Mouse (Mus musculus): ENCODE results near the gene Timp1. TPM values are rescaled to one million over a fixed set of nuclear protein-coding genes. Genes with fewer than 3 reads are reported as not detected.

Timp1 gene
- not detected in 2 replicates for polyA plus RNA-seq (2012)

GRCm38 (mm10) chrX:20869962-20870513, at the start of gene Timp1:
Timp1 (plus strand) TSS chrX:20870166.
- H3K4me3 ChIP-seq (replicated peaks): no peak within 1 kb of the TSS

DNA sequence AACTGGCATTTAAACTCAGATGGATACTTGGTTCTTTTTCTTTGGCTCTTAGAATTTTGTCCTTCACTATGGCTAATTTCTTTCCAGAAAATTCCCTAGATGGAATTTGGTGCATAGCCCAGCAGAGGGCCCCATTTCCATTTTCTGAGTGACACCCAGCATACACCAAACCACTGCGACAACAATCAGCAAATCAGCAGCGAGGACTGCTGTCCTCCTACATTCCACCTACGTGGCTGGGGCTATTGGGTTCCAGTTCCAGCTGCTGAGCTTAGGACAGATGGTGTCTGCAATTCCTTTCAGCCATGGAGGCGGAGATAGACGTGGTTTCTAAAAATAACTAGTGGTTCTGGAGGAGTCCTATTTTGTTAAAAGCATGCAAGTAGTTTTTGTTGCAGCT, 41.0 kb upstream of the Timp1 start:
- Histone ChIP-seq H3K9me3 (ENCODE audit: control insufficient read depth, low read length) (no peaks in the 10 kb centered on the region), H3K27me3 (ENCODE audit: control insufficient read depth) (no peaks in the 10 kb centered on the region), H3K4me1 (ENCODE audit: control insufficient read depth) (no peaks in the 10 kb centered on the region), H3K36me3 (ENCODE audit: control insufficient read depth) (no peaks in the 10 kb centered on the region), H3K4me3 (replicated peaks) (no peak overlapping the region)
- no peak for TF ChIP-seq GATA1 (IDR thresholded peaks at IDR 0.05; ENCODE audit: low read length)
- TF ChIP-seq TAL1 (IDR thresholded peaks at IDR 0.05; ENCODE audit: low read length): no peak

More at GRCm38 (mm10) chrX:20869962-20870513, at the start of gene Timp1:
- Histone ChIP-seq H3K9me3 (ENCODE audit: control insufficient read depth, low read length) (no peaks in the 10 kb centered on the region), H3K4me1 (ENCODE audit: control insufficient read depth) (no peaks in the 10 kb centered on the region), H3K36me3 (ENCODE audit: control insufficient read depth) (no peaks in the 10 kb centered on the region), H3K27me3 (ENCODE audit: control insufficient read depth) (peaks cover 15% of the 10 kb centered on the region)
- no peak for TF ChIP-seq TAL1 (IDR thresholded peaks at IDR 0.05; ENCODE audit: low read length)
- no peak for TF ChIP-seq GATA1 (IDR thresholded peaks at IDR 0.05; ENCODE audit: low read length)

DNA sequence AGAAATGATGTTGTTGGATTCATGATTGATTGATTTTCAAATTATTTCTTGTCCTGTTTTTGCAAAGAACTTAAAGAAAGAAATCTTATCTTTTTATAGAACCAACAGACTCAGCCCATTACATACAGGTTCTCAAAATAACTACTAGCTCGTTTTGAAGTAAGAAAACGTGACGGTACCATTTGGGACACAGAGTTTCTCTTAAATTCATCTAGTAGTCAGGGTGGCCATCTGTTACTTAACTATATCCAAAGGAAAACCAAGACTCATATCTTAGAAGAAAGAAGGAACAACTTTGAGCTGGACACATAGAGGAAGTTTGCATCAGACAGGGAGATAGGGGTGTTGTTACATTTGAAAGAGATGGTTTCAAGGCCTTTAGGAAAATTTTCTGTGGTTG, 22.7 kb upstream of the Timp1 start:
- Histone ChIP-seq H3K4me3 (replicated peaks) (no peak overlapping the region), H3K4me1 (ENCODE audit: control insufficient read depth) (peaks cover 21% of the 10 kb centered on the region), H3K27me3 (ENCODE audit: control insufficient read depth) (no peaks in the 10 kb centered on the region), H3K9me3 (ENCODE audit: control insufficient read depth, low read length) (no peaks in the 10 kb centered on the region; the same call in 1 of the 2 replicates), H3K36me3 (ENCODE audit: control insufficient read depth) (peaks cover 24% of the 10 kb centered on the region)
- TF ChIP-seq TAL1 (IDR thresholded peaks at IDR 0.05; ENCODE audit: low read length): no peak
- TF ChIP-seq GATA1 (IDR thresholded peaks at IDR 0.05; ENCODE audit: low read length): no peak

DNA sequence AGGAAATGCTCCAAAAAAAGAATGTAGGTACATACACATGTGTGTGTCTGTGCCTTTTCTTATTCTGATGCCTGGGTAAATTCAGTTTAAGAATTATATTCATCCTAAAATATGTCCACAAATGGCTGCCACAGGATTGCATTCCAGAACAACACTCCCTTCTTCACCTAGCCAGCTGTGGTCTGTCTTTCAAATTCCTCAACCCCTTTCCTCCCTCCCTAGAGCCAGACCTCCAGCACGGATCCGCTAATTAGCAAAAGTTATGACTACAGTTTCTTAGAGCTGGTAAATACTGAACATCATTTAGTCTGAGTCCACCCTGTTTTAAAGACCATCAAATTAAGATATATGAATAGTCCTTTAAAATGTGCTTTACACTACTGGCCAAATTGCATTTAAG, 22.1 kb upstream of the Timp1 start:
- TF ChIP-seq GATA1 (IDR thresholded peaks at IDR 0.05; ENCODE audit: low read length) (no peak), TAL1 (IDR thresholded peaks at IDR 0.05; ENCODE audit: low read length) (no peak)
- peak overlapping the region; percentile 86 for H3K4me3 ChIP-seq (replicated peaks)

DNA sequence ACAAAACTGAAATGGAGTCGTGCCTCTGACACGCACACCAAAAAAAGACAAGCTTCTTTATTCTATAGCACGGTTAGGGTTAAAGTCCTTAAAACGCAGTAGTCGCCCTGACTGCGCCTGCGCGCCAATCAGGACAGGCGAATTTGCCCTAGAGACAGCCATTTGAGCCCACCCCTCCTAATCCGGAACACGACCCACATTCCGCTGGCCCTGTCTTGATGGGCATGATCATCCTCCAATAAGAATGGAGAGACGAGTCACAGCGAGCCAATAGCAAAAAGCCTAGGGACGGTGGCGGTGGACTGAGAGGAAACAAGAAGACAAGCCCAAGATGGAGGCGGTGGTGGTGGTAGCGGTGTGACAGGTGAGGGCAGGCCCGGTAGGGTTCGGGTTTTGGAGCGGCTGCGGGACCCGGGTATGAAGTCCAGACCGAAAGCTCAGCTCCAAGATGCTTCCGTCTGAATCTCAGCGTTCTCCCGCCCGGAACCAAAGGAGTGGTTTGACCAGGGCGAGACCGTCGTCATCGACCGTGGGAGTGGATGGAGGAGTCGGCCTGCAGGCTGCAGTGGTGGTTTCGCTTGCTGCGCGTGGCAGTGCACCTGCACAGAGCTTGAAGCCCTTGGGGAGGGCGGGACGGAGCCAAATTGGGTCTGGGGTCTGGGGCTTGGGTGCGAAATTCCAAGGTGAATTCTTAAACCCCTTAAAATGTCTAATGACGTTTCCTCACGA, 21.5 kb upstream of the Timp1 start:
- Histone ChIP-seq H3K4me3 (replicated peaks) (peak overlapping the region; percentile 86), H3K9me3 (ENCODE audit: control insufficient read depth, low read length) (no peaks in the 10 kb centered on the region; the same call in 1 of the 2 replicates), H3K27me3 (ENCODE audit: control insufficient read depth) (no peaks in the 10 kb centered on the region), H3K36me3 (ENCODE audit: control insufficient read depth) (peaks cover 31% of the 10 kb centered on the region), H3K4me1 (ENCODE audit: control insufficient read depth) (peaks cover 21% of the 10 kb centered on the region)
- TF ChIP-seq GATA1 (IDR thresholded peaks at IDR 0.05; ENCODE audit: low read length): no peak

More for the DNA sequence above, 22.1 kb upstream of the Timp1 start:
- no peaks in the 10 kb centered on the region; the same call in 1 of the 2 replicates for H3K9me3 ChIP-seq (ENCODE audit: control insufficient read depth, low read length)
- H3K27me3 ChIP-seq (ENCODE audit: control insufficient read depth): no peaks in the 10 kb centered on the region
- peaks cover 21% of the 10 kb centered on the region for H3K4me1 ChIP-seq (ENCODE audit: control insufficient read depth)
- peaks cover 25% of the 10 kb centered on the region for H3K36me3 ChIP-seq (ENCODE audit: control insufficient read depth)

DNA sequence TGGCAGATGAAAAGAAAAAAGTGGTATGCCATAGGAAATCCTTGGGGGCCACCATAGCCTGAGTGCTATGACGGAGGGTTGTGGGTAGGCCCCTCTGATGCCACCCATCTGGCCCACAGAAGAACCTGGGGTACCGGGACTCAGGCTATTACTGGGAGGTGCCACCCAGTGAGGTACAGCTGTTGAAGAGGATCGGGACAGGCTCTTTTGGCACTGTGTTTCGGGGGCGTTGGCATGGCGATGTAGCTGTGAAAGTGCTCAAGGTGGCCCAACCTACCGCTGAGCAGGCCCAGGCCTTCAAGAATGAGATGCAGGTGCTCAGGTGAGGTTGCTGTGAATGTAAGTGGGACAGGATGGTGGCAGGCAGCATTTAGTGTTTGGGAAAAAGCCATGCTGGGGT, 16.2 kb upstream of the Timp1 start:
- peaks cover 70% of the 10 kb centered on the region for H3K36me3 ChIP-seq (ENCODE audit: control insufficient read depth)
- TF ChIP-seq GATA1 (IDR thresholded peaks at IDR 0.05; ENCODE audit: low read length) (no peak), TAL1 (IDR thresholded peaks at IDR 0.05; ENCODE audit: low read length) (no peak)
- peaks cover 15% of the 10 kb centered on the region for H3K4me1 ChIP-seq (ENCODE audit: control insufficient read depth)
- H3K9me3 ChIP-seq (ENCODE audit: control insufficient read depth, low read length): 0 out of 2 replicates have a peak, but pooled peaks cover 2% of the 10 kb centered on the region
- H3K27me3 ChIP-seq (ENCODE audit: control insufficient read depth): no peaks in the 10 kb centered on the region
- H3K4me3 ChIP-seq (replicated peaks): no peak overlapping the region

DNA sequence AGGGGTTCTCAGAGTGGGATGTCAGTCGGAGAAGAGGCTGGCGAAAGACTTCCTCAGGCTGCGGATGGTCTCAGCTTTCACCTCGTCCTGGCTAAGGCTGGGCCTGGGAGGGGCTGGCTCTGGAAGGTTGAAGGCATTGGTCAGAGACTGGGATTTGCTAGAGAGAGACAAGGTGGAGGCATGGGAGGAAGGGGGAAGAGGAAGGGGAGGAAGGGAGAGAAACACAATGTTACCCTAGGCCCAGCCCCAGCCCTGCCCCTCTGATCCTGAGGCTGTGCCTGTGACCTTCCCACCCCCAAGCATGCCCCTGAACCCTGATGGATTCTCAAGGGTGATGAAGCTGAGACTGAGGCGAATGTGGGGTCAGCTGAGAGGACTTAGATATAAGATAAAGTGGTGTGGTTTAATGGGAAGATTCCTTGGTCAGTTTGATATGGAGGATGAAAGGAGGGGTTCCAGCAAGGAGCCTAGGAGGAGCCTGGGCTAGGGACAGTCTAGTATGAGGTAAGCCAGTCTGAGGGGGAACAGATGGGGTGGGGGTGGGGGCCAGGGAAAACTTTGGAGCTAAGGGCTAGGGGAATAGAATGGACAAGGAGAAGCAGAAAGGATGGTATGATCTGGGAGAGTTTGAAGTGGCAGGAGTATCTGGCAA, 8.4 kb upstream of the Timp1 start:
- H3K4me1 ChIP-seq (ENCODE audit: control insufficient read depth): no peaks in the 10 kb centered on the region; the same call in 1 of the 2 replicates
- H3K9me3 ChIP-seq (ENCODE audit: control insufficient read depth, low read length): 0 out of 2 replicates have a peak, but pooled peaks cover 2% of the 10 kb centered on the region
- H3K4me3 ChIP-seq (replicated peaks): no peak overlapping the region
- no peaks in the 10 kb centered on the region for H3K27me3 ChIP-seq (ENCODE audit: control insufficient read depth)
- no peak for TF ChIP-seq GATA1 (IDR thresholded peaks at IDR 0.05; ENCODE audit: low read length)
- TF ChIP-seq TAL1 (IDR thresholded peaks at IDR 0.05; ENCODE audit: low read length): no peak
- H3K36me3 ChIP-seq (ENCODE audit: control insufficient read depth): peaks cover 24% of the 10 kb centered on the region

DNA sequence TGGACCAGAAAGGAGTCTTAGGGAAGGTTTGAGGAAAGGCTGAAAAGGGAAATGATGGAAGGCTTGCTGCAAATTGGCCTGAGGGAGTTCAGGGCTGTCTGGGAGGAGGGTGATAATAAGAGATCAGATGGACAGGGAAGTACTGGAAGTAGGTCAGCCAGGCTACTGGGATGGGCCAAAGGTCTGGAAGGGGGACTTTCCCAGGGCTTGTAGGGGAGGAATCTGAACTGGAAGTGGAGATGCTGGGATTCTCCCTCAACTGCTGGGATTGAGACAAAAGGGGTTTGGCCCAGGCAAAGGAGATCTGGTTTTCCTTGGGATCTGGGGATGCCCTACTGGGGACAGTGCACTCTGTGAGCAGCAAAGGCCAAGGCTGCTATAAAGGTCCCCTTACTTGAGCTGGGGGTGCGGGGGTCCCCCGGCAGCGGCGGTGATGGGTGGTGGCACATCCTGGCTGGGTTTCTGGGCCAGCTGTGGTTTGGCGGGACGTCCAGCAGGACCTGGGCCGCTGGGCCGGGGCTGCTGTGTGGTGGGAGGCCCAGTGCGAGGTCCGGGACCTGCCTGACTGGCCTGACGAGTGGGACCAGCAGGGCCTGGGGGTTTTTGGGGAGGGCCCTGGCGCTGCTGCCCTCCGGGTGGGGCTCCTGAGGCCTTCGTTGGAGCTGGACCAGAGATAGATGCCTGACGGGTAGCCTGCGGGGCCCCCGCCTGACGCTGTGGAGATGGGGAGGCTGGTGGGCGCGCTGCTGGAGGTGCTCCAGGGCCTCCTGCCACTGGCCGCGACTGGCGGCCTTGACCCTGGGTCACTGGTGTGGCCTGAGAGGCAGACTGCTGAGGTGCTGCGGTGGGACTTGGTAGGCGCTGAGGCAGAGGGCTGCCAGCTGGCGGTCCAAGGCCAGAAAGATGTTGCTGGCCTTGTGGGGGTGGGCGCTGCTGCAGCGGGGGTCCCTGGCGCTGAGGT, 7.6 kb upstream of the Timp1 start:
- TF ChIP-seq TAL1 (IDR thresholded peaks at IDR 0.05; ENCODE audit: low read length) (no peak), GATA1 (IDR thresholded peaks at IDR 0.05; ENCODE audit: low read length) (no peak)
- no peaks in the 10 kb centered on the region for H3K27me3 ChIP-seq (ENCODE audit: control insufficient read depth)
- peaks cover 19% of the 10 kb centered on the region for H3K36me3 ChIP-seq (ENCODE audit: control insufficient read depth)
- no peaks in the 10 kb centered on the region; the same call in 1 of the 2 replicates for H3K4me1 ChIP-seq (ENCODE audit: control insufficient read depth)
- no peak overlapping the region for H3K4me3 ChIP-seq (replicated peaks)
- H3K9me3 ChIP-seq (ENCODE audit: control insufficient read depth, low read length): 0 out of 2 replicates have a peak, but pooled peaks cover 2% of the 10 kb centered on the region

Data from erythroblast, embryonic 14.5 days (primary cell).